Mouse (Mus musculus) bone marrow, adult 2 months (tissue): ENCODE measurements around the gene Birc5.

Experiments used
- CTCF ChIP-seq: fragments of 200-500 bp; IDR thresholded peaks from 2 replicates; pipeline ENCODE4 v1.5.1; 2011; ENCODE audit warnings: low read length, control low read depth; ENCODE audit not compliant: control insufficient read depth, insufficient read depth
- POLR2A ChIP-seq: fragments of 200-500 bp; IDR thresholded peaks from 2 replicates; pipeline ENCODE4 v1.6.1; 2011; ENCODE audit warnings: low read depth, mild to moderate bottlenecking, control low read depth, low read length, borderline replicate concordance; ENCODE audit not compliant: control insufficient read depth

- no peak for TF ChIP-seq POLR2A
- no peak for TF ChIP-seq CTCF
Measured at GRCm38 (mm10) chr11:117896533-117896932, 47.5 kb downstream of the Birc5 start.
